Mouse (Mus musculus) large intestine, adult 2 months (tissue): ENCODE measurements at regions not wholly inside any gene's neighbourhood (a gene's known extent, or its start where the extent isn't known, plus 50 kb on each side); places are given as distances from the start of the nearest gene placed in this dataset.

ENCODE experiments used
- DNase-seq: peaks from one replicate; pipeline ENCODE4 v3.0.0-alpha.2; 2012; ENCODE audit warnings: low read depth, low spot score
- WGBS: fragments of 180-500 bp; shearing (Covaris S2); methylation state at CpG from one replicate; pipeline ENCODE4 v1.1.7; 2018; 5-methylcytosine and 5-hydroxymethylcytosine counted together

- 72% methylated on average over 2 of the region's 2 CpGs for WGBS
- DNase-seq = no peak
Observed at GRCm38 (mm10) chr17:65193341-65193740, 347.2 kb downstream of the Tmem232 start.

GRCm38 (mm10) chr17:65192432-65193059 is 348.0 kb downstream of the Tmem232 start:
- WGBS = 87% methylated on average over 12 of the region's 12 CpGs
- DNase-seq = no peak

DNA sequence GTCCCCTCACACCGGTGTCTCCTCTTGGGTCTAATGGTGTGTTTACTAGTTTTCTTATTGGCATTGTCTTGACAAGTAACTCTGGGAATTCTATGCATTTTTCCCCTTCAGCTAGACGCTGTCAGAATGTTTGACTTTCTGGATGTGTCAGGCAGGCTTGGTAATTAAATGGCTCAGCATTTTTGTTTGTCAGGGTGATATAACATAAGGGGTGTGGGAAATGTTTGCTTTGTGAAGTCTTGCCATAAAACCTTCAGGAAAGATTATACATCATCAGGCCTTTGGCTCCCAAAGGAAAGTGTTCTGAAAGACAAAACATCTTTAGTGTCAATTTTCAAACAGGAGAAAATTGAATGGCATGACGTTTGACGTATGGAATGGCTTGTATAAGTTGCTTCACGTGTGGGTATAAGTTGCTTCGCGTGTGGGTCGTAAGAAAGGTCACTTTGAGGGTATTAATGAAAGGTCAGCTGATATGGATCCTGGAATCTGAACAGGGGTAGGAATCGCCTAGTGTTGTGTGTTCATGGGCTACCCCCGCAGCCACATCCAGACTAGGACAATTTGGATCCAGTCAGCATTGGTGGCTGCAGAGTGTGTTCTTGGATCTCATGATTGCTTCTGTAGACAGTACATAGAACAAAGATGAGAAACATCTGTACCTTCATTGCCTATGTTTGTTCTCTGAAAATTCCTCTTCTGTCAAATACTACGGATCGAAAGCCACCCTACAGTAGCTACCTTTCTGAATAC is 349.6 kb downstream of the Tmem232 start:
- DNase-seq = no peak
- 30% methylated on average over 12 of the region's 12 CpGs for WGBS

DNA sequence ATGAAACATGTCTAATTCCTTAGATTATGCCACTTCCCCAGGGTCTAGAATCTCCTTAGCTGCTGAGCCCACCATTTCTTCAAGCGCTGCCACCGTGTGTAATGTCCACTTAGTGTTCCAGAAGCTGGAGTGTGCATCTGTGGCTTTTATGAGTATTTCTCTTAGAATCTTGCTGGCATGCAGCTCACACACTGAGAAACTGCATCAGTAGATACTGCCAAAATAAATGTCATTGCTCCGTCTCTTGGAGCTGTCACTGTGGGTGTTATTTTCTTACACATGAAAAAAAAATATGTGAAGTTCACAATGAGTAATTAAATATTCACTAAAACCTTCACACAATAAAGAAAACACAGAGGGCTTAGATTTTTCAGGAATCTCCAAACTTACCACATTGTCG is 345.3 kb upstream of the 4930583I09Rik start:
- DNase-seq = no peak
- 66% methylated on average over 4 of the region's 4 CpGs for WGBS

DNA sequence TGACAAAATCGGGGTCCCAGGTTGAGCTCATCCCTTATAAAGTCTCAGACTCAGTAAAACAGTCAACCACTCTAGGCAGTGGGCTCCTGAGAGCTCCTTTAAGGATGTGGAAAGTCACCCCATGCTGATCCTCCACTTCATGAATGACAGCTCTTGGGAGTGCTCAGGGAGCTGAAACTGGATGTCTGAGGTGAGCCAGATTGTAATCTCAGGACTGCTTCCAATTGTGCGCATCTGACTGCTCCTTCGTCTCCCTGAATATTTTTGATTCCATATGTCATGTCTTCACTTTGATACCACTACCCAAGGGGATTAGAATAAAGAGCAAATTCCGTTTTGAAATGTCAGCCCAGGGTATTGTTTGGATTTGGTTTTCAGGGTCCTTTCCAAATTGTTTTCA is 339.9 kb upstream of the 4930583I09Rik start:
- 63% methylated on average over 4 of the region's 4 CpGs for WGBS
- DNase-seq = no peak

DNA sequence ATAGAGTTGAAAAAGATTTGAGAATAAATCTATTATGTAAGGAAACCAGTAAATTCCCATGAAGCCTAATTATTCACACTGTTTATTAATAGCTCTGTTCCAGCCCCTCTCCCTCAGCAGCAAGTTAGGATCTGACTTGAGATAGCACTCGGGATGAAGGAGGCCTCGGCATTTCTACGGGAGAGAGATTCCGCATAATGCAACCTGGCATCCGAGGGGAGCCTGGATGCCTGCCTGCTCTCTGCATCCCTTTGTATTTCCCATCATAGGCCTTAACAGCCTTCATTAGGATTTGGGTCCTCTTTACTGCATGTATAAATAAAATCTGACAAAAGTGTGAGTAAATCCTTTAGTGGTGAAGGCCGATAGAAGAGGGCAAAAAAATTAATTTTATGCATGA is 338.2 kb upstream of the 4930583I09Rik start:
- 88% methylated on average over 6 of the region's 6 CpGs for WGBS
- no peak for DNase-seq

DNA sequence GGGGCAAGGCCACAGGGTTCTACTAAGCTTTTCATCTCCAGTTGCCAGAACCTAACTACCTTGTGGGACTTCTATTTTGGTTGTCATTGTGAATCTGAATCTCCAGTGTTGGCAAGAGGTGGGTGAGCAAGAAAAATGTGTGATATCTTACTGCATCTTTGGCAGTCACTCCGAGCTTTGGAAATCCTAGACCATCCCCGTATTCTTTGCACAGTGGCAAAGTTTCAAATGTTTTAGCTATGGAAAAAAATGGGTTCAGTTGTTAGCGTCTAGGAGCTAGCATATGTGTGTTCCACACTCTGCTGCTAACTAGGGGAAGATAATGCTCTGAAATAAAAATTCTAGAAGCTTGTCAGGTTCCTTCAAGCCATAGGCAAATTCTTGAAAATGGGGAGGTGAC is 337.4 kb upstream of the 4930583I09Rik start:
- 88% methylated on average over 3 of the region's 3 CpGs for whole genome bisulfite sequencing
- no peak for DNase-seq

GRCm38 (mm10) chr17:65170691-65171090 is 334.8 kb upstream of the 4930583I09Rik start:
- 80% methylated on average over 4 of the region's 4 CpGs for WGBS
- DNase-seq = no peak

GRCm38 (mm10) chr17:65169981-65170617 is 334.2 kb upstream of the 4930583I09Rik start:
- no peak for DNase-seq
- 60% methylated on average over 4 of the region's 4 CpGs for WGBS

- DNase-seq = no peak
- WGBS = 77% methylated on average over 2 of the region's 2 CpGs
Observed at GRCm38 (mm10) chr17:65146376-65146775, 310.5 kb upstream of the 4930583I09Rik start.

- no peak for DNase-seq
- WGBS = 80% methylated on average over 5 of the region's 5 CpGs
Observed at GRCm38 (mm10) chr17:65114651-65115050, 278.8 kb upstream of the 4930583I09Rik start.

- no peak for DNase-seq
- WGBS = 76% methylated on average over 3 of the region's 3 CpGs
Observed at GRCm38 (mm10) chr17:65113121-65113520, 277.2 kb upstream of the 4930583I09Rik start.

DNA sequence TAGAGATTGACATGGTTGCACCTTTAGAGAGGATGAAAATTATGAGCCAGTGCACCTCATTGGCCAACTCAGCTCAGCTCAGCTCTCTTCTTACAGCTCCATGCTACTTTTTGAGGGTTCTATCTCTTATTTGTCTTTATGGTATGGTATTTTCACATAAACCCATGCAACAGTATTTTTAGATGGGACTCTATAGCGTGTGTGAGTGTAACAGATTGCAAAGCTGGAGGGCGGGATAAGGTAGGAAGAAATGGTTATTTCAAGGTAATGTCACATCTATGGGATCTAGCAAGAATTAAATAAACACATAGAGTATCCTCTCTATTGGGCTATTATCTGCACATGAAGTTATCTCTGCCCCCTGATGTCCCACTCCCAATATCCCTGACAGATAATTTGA is 269.8 kb upstream of the 4930583I09Rik start:
- whole genome bisulfite sequencing = 86% methylated on average over 2 of the region's 2 CpGs
- no peak for DNase-seq

GRCm38 (mm10) chr17:65101157-65101556 is 265.3 kb upstream of the 4930583I09Rik start:
- no peak for DNase-seq
- 65% methylated on average over 6 of the region's 6 CpGs for WGBS

GRCm38 (mm10) chr17:65082249-65082648 is 246.4 kb upstream of the 4930583I09Rik start:
- no peak for DNase-seq
- WGBS = 89% methylated on average over 8 of the region's 8 CpGs

GRCm38 (mm10) chr17:65081779-65082086 is 245.9 kb upstream of the 4930583I09Rik start:
- WGBS = 74% methylated on average over 2 of the region's 2 CpGs
- DNase-seq = no peak

DNA sequence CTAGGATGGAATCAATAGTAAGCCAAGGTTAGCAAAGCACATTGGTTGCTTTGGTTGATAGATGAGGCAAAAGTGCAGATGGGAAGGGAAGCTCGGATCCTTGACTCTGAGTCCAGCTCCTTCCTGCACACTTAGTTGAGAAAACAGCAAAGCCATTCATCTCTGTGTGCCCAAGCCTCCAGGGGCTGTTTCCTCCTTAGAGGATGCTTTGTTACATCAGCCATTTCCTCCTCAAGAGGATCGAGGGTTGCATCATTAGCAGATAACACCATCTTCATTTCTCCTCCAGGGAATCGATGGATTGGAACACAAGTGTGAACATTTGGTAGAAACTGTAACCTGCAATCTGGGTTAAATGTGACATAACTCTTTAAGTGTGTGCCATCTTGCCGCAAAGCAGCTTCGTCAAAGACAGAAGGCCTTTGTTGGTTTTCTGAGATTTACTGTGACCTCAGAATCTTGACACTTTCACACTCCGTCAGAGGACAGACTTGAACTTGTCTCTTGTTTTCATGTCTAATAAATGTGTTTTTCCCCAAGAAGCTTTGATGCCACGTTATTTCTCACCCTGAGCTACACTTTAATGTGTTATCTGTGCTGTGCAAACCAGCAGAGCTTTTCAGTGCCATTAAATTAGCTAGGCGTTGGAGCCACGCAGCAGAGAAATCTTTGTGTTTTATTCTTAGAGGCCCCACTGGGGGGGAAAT is 245.4 kb upstream of the 4930583I09Rik start:
- 71% methylated on average over 9 of the region's 9 CpGs for WGBS
- DNase-seq = no peak

DNA sequence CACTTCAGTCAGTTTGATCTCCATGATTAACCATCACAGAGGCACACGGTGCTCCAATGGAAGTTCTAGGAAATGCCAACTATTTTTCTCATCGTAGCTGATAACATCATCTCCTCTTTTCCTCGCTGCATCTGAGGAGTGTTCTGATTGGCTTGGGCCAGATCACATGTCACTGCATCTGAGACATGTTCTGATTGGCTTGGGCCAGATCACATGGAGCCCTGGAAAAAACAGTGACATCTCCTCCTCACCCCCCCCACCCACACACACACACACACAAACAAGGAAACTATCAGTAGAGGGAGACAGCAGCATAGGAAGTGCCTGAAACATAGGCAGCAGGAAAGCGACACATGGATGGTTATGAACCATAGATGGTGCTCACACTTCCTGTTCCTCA is 239.0 kb upstream of the 4930583I09Rik start:
- DNase-seq = no peak
- WGBS = 94% methylated on average over 4 of the region's 4 CpGs

DNA sequence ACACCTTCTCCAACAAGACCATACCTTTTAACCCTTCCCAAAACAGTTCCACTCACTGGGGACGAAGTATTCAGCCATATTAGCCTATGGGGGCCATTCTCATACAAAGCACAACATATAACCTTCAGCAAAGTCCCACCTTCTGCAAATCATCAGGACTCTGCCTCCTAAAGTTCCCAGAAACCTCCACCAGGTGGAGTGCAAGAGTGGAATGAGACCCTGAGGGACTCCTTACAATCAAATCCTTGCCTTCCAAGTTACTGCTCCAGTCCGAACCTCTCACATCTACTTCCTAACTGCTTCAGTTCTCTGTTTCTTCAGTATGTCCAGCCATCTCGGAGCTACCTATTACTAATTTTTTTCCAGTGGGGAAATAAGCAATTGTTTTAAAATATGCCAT is 235.2 kb upstream of the 4930583I09Rik start:
- WGBS = 52% methylated on average over 3 of the region's 3 CpGs
- DNase-seq = no peak

- no peak for DNase-seq
- 70% methylated on average over 3 of the region's 3 CpGs for WGBS
Observed at GRCm38 (mm10) chr17:65066135-65066534, 230.3 kb upstream of the 4930583I09Rik start.

- 32% methylated on average over 4 of the region's 4 CpGs for WGBS
- DNase-seq = no peak
Observed at GRCm38 (mm10) chr17:65056059-65056458, 220.2 kb upstream of the 4930583I09Rik start.
